Mouse (Mus musculus): ENCODE results near the gene Pgm1. TPM values are rescaled to one million over a fixed set of nuclear protein-coding genes. Genes with fewer than 3 reads are reported as not detected.

The Pgm1 gene
- polyA plus RNA-seq, 1 experiment from 2014 or later = 42.3 TPM

DNA sequence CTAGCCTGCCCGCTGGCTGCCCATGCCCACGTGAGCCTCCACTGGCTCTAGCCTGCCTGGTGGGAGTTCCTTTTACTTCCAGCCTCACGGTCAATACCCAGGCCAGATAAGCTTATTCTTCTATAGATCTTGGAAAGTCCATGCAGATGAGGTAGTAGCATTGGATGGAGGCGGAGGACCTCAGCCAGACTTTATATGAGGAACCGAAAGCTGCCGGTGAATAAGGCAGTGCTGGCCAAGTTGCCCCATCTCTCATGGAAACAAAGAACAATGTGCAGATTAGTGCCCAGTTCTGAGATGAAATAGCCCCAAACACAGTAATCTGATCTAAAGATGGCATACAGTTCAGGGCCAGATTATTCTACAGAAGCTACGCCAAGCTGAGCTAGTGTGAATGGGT, 103.4 kb downstream of the Pgm1 start:
- Histone ChIP-seq H3K4me3 (no peak overlapping the region), H3K27ac (replicated peaks) (no peak overlapping the region), H3K27me3 (no peaks in the 10 kb centered on the region), H3K36me3 (no peaks in the 10 kb centered on the region), H3K4me2 (replicated peaks) (no peak overlapping the region), H3K4me1 (no peaks in the 10 kb centered on the region), H3K9me3 (no peaks in the 10 kb centered on the region), H3K9ac (replicated peaks) (no peak overlapping the region)
- 81% methylated on average over 7 of the region's 7 CpGs for WGBS
- ATAC-seq (replicated peaks) = no peak

DNA sequence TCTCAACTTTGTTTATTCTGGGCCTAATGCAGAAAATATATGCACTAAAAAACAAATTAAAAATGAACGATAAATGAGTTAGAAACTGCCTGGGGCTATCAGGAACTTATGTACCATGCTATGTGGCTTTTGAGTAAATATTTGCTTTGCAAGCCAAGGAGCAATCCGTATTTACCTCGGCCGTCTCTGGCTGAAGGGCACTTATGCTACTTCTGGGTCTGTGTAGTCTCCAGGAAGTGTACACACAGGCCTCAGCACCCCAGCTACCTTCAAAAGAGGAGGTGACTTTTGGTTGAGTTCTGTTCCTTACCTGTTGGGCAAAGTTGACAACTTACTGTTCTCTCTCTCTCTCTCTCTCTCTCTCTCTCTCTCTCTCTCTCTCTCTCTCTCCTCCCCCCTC, 104.7 kb downstream of the Pgm1 start:
- no peak overlapping the region for H3K9ac ChIP-seq (replicated peaks)
- no peak overlapping the region for H3K4me3 ChIP-seq
- ATAC-seq (replicated peaks) = no peak
- no peaks in the 10 kb centered on the region for H3K4me1 ChIP-seq
- H3K27ac ChIP-seq (replicated peaks) = no peak overlapping the region
- 92% methylated on average over 4 of the region's 4 CpGs for whole genome bisulfite sequencing
- no peak overlapping the region for H3K4me2 ChIP-seq (replicated peaks)
- H3K36me3 ChIP-seq = no peaks in the 10 kb centered on the region
- no peaks in the 10 kb centered on the region for H3K9me3 ChIP-seq
- no peaks in the 10 kb centered on the region for H3K27me3 ChIP-seq

DNA sequence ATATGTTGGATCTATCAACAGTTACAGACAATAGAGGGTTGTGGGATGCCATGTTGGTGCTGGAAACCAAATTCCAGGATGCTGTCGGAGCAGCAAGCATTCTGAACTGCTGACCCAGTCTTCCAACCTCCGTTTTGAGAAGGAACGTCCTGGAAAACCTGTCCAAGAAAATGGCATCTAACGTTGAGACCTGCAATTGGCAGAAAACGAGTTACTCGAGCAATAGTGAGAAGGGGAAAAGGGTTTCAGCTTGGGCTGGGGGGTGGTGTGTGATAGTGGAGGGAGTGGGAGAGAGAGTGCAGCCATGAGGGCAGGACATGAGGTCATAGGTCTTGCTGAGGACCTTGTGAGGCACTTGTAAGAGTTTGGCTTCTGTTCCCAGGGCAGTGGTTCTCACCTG, 105.8 kb downstream of the Pgm1 start:
- 81% methylated on average over 6 of the region's 6 CpGs for WGBS
- no peaks in the 10 kb centered on the region for H3K4me1 ChIP-seq
- no peak overlapping the region for H3K27ac ChIP-seq (replicated peaks)
- H3K4me3 ChIP-seq = no peak overlapping the region
- no peaks in the 10 kb centered on the region for H3K36me3 ChIP-seq
- H3K9me3 ChIP-seq = no peaks in the 10 kb centered on the region
- ATAC-seq (replicated peaks) = no peak
- H3K9ac ChIP-seq (replicated peaks) = no peak overlapping the region
- H3K27me3 ChIP-seq = no peaks in the 10 kb centered on the region
- no peak overlapping the region for H3K4me2 ChIP-seq (replicated peaks)

DNA sequence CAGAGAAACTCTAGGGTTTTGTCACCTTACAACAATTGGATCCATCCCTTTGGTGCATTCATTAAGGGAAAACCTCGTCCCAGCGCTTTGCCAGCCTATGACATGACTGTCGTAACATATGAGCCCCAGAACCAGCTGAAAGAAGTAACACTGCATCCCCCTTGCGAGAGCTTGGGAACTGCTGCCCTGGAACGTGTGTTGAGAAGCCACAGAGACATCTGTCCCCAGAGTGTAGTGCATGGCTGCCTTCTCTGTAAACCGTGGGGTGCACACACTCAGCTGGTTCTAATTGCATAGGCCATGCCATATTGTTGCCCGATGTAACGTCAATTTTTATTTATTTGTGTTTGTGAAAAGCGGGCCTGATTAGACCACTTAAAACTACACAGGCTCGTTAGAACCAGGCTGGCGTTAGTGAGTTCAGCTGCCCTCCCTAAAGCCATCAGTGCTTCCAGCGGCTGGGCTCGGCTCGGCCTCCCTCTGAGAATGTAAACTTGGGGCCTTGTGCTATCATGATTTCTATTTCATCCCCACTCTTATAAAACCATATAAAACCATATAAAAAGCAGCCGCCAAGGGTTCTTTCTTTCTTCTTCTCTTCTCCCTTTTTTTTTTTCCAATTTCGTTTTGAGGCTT, 106.8 kb downstream of the Pgm1 start:
- Histone ChIP-seq H3K4me2 (replicated peaks) (no peak overlapping the region), H3K9ac (replicated peaks) (no peak overlapping the region), H3K36me3 (no peaks in the 10 kb centered on the region), H3K4me1 (no peaks in the 10 kb centered on the region), H3K4me3 (no peak overlapping the region), H3K27ac (replicated peaks) (no peak overlapping the region), H3K27me3 (no peaks in the 10 kb centered on the region), H3K9me3 (no peaks in the 10 kb centered on the region)
- 37% methylated on average over 16 of the region's 16 CpGs for WGBS
- no peak for ATAC-seq (replicated peaks)

Other genes starting within 250 kb of the Pgm1 start
- 9.8 and 10.5 TPM in 2 replicates for gene Alg6, start 213.8 kb upstream of the Pgm1 start, polyA plus RNA-seq (2015; fragmentation: Nextera tagmentation; extraction: Ambion mirVana)
- 20.8 and 22.5 TPM in 2 replicates for gene Efcab7, start 100.2 kb upstream of the Pgm1 start, polyA plus RNA-seq (2015; fragmentation: Nextera tagmentation; extraction: Ambion mirVana)
- gene Itgb3bp, start 399 bp downstream of the Pgm1 start, polyA plus RNA-seq (2015; fragmentation: Nextera tagmentation; extraction: Ambion mirVana) = 19.2 and 22.3 TPM in 2 replicates
- gene Ror1, start 166.4 kb downstream of the Pgm1 start, polyA plus RNA-seq (2015; fragmentation: Nextera tagmentation; extraction: Ambion mirVana) = 0.76 and 0.97 TPM in 2 replicates

Data from forebrain, embryonic 15.5 days (tissue).